12 mouse cellular contexts compared by ENCODE assay signal in the genomic region with DNA sequence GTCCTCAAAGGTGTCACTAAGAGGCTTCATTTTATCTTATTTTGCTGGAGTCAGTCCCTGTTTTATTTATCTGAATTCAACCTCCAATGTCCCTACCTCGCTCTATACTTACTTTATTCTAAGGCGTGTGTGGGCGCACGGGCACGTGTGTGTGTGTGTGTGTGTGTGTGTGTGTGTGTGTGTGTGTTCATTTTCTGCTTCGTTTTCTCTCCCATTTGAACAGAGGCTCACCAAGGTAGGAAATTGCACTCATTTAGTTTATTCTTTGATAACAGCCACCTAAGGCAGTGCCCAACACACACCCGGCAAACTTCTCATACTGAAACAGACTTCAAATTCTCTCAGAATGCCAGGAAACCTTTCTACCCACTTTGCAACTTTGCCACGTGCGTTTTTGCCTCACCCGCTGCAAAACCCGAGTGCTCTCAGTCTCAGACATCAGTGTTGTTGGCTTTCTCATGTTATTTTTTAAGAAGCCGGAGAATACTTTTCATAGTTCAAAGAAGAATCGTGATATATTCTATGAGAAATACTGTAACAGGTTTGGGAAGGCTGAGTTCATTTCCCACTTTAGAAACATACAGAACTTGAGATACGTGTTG. TPM values are rescaled to one million over a fixed set of nuclear protein-coding genes. Genes with fewer than 3 reads are reported as not detected.
DNase-seq lines count a peak whose midpoint lies in the region; ATAC-seq and TF ChIP-seq lines count a peak whose summit lies in the region.
"Had no signal": no experiment of that assay in that cellular context is flagged by ENCODE, and none has a peak within 500 bp of the region (broad histone marks: within the 10 kb centered on the region; RNA-seq: fewer than 3 reads in every experiment).

No protein-coding gene starts in this region.

- H3K4me3 ChIP-seq in heart, embryonic 15.5 days: peak overlapping the region; percentile 59; the same call in 1 of the 2 replicates
- peak overlapping the region; percentile 23; the same call in 1 of the 2 replicates for H3K4me3 ChIP-seq in spleen, adult 2 months (ENCODE audit: extremely low read depth, insufficient read depth, insufficient read length)
- no peak overlapping the region for H3K4me3 ChIP-seq in intestine, postnatal 0 days (ENCODE audit: low read depth, low read length)
- no peak overlapping the region for H3K4me3 ChIP-seq in stomach, embryonic 16.5 days (replicated peaks; ENCODE audit: low read length)
- no peak overlapping the region for H3K4me3 ChIP-seq in midbrain, embryonic 13.5 days (replicated peaks)
- H3K4me3 ChIP-seq in midbrain, embryonic 14.5 days (replicated peaks; ENCODE audit: low read depth, low read length): no peak overlapping the region

- TF ChIP-seq CTCF in spleen, adult 2 months (IDR thresholded peaks at IDR 0.05; ENCODE audit: extremely low read depth, insufficient read depth, insufficient read length, insufficient replicate concordance): no peak
- no peak for TF ChIP-seq CTCF in intestine, postnatal 0 days (IDR thresholded peaks at IDR 0.05; ENCODE audit: low read depth)

- H3K9me3 ChIP-seq in heart, embryonic 15.5 days (replicated peaks): no peaks in the 10 kb centered on the region
- H3K9me3 ChIP-seq in intestine, postnatal 0 days (ENCODE audit: control insufficient read depth): no peaks in the 10 kb centered on the region
- H3K9me3 ChIP-seq in stomach, embryonic 16.5 days (replicated peaks; ENCODE audit: control insufficient read depth, low read length): no peaks in the 10 kb centered on the region
- H3K9me3 ChIP-seq in midbrain, embryonic 13.5 days: no peaks in the 10 kb centered on the region
- no peaks in the 10 kb centered on the region for H3K9me3 ChIP-seq in midbrain, embryonic 14.5 days (ENCODE audit: control insufficient read depth, low read length)
- H3K9me3 ChIP-seq: forebrain, embryonic 13.5 days; limb, embryonic 12.5 days; neural tube, embryonic 12.5 days had no signal

- H3K4me2 ChIP-seq in heart, embryonic 15.5 days: 0 out of 2 replicates have a peak overlapping the region, but pooled peaks have one; percentile 74
- H3K4me2 ChIP-seq in intestine, postnatal 0 days (replicated peaks; ENCODE audit: low read depth): peak overlapping the region; percentile 63; the same call in 1 of the 2 replicates
- 0 out of 2 replicates have a peak overlapping the region, but pooled peaks have one; percentile 41 for H3K4me2 ChIP-seq in stomach, embryonic 16.5 days (ENCODE audit: low read depth, low read length)
- H3K4me2 ChIP-seq in midbrain, embryonic 13.5 days (replicated peaks): no peak overlapping the region
- H3K4me2 ChIP-seq in midbrain, embryonic 14.5 days (ENCODE audit: low read length): no peak overlapping the region

- H3K4me1 ChIP-seq in heart, embryonic 15.5 days (replicated peaks): 0 out of 2 replicates have a peak, but pooled peaks cover 3% of the 10 kb centered on the region
- peaks cover 17% of the 10 kb centered on the region; the same call in 1 of the 2 replicates for H3K4me1 ChIP-seq in spleen, adult 2 months (ENCODE audit: control insufficient read depth, insufficient read depth, insufficient read length)
- no peaks in the 10 kb centered on the region for H3K4me1 ChIP-seq in intestine, postnatal 0 days (replicated peaks; ENCODE audit: control insufficient read depth, insufficient read depth, low read length)
- 0 out of 2 replicates have a peak, but pooled peaks cover 4% of the 10 kb centered on the region for H3K4me1 ChIP-seq in stomach, embryonic 16.5 days (ENCODE audit: control insufficient read depth, insufficient read depth, low read length)
- H3K4me1 ChIP-seq in midbrain, embryonic 13.5 days (replicated peaks): peaks cover 4% of the 10 kb centered on the region; the same call in 1 of the 2 replicates
- no peaks in the 10 kb centered on the region for H3K4me1 ChIP-seq in midbrain, embryonic 14.5 days (ENCODE audit: control insufficient read depth, insufficient read depth, low read length)

- H3K27me3 ChIP-seq in heart, embryonic 15.5 days: no peaks in the 10 kb centered on the region
- H3K27me3 ChIP-seq in spleen, adult 2 months (ENCODE audit: control insufficient read depth, insufficient read depth, low read length): no peaks in the 10 kb centered on the region
- H3K27me3 ChIP-seq in intestine, postnatal 0 days (replicated peaks; ENCODE audit: control insufficient read depth, insufficient read depth, low read length): no peaks in the 10 kb centered on the region
- H3K27me3 ChIP-seq in stomach, embryonic 16.5 days (ENCODE audit: control insufficient read depth, insufficient read depth, low read length): no peaks in the 10 kb centered on the region
- no peaks in the 10 kb centered on the region for H3K27me3 ChIP-seq in midbrain, embryonic 13.5 days
- H3K27me3 ChIP-seq in midbrain, embryonic 14.5 days (ENCODE audit: control insufficient read depth, insufficient read depth, low read length): no peaks in the 10 kb centered on the region
- H3K27me3 ChIP-seq: forebrain, embryonic 13.5 days; limb, embryonic 12.5 days; neural tube, embryonic 12.5 days had no signal

- DNase-seq in heart, postnatal 4 days: no peak
- no peak for DNase-seq in spleen, adult 2 months (ENCODE audit: low read depth in 1 of 2, low spot score in 2 of 2)
- no peak for DNase-seq in spleen, adult 18-20 months
- no peak for DNase-seq in midbrain, embryonic 14.5 days

- no peak overlapping the region for H3K9ac ChIP-seq in heart, embryonic 15.5 days
- no peak overlapping the region for H3K9ac ChIP-seq in intestine, postnatal 0 days (ENCODE audit: low read depth, low read length)
- H3K9ac ChIP-seq in stomach, embryonic 16.5 days (ENCODE audit: low read length): no peak overlapping the region
- no peak overlapping the region for H3K9ac ChIP-seq in midbrain, embryonic 13.5 days (replicated peaks)
- H3K9ac ChIP-seq in midbrain, embryonic 14.5 days (replicated peaks; ENCODE audit: low read length): no peak overlapping the region
- H3K9ac ChIP-seq: neural tube, embryonic 12.5 days had no signal

- ATAC-seq in heart, embryonic 15.5 days (replicated peaks; ENCODE audit: insufficient number of reproducible peaks, insufficient read depth, low FRiP score, low read depth): no peak
- ATAC-seq in intestine, postnatal 0 days: no peak
- no peak for ATAC-seq in stomach, embryonic 16.5 days (ENCODE audit: insufficient read depth, low FRiP score)
- ATAC-seq in midbrain, embryonic 13.5 days: no peak
- no peak for ATAC-seq in midbrain, embryonic 14.5 days (ENCODE audit: low FRiP score, low TSS enrichment)

- WGBS in heart, embryonic 15.5 days: 77% methylated on average over 14 of the region's 14 CpGs
- 61% methylated on average over 14 of the region's 14 CpGs for WGBS in spleen, adult 2 months
- WGBS in intestine, postnatal 0 days: 78% methylated on average over 14 of the region's 14 CpGs
- WGBS in stomach, embryonic 16.5 days: 82% methylated on average over 14 of the region's 14 CpGs
- 91% methylated on average over 14 of the region's 14 CpGs for WGBS in midbrain, embryonic 13.5 days
- 87% methylated on average over 14 of the region's 14 CpGs for WGBS in midbrain, embryonic 14.5 days

- no peak overlapping the region for H3K27ac ChIP-seq in heart, embryonic 15.5 days
- H3K27ac ChIP-seq in spleen, adult 2 months (ENCODE audit: insufficient read depth, low read length): peak overlapping the region; percentile 27; the same call in 1 of the 2 replicates
- no peak overlapping the region for H3K27ac ChIP-seq in intestine, postnatal 0 days (ENCODE audit: low read depth, low read length)
- H3K27ac ChIP-seq in stomach, embryonic 16.5 days (ENCODE audit: low read length): no peak overlapping the region
- no peak overlapping the region for H3K27ac ChIP-seq in midbrain, embryonic 13.5 days
- H3K27ac ChIP-seq in midbrain, embryonic 14.5 days (replicated peaks; ENCODE audit: low read depth, low read length): no peak overlapping the region
- H3K27ac ChIP-seq: forebrain, embryonic 13.5 days; limb, embryonic 12.5 days; neural tube, embryonic 12.5 days had no signal

- TF ChIP-seq POLR2A in spleen, adult 2 months (IDR thresholded peaks at IDR 0.05; ENCODE audit: low read depth, low read length): no peak

- no peaks in the 10 kb centered on the region for H3K36me3 ChIP-seq in heart, embryonic 15.5 days
- peaks cover 6% of the 10 kb centered on the region for H3K36me3 ChIP-seq in spleen, adult 2 months (ENCODE audit: control insufficient read depth, insufficient read depth, low read length)
- H3K36me3 ChIP-seq in intestine, postnatal 0 days (ENCODE audit: control insufficient read depth, insufficient read depth): no peaks in the 10 kb centered on the region
- H3K36me3 ChIP-seq in stomach, embryonic 16.5 days (ENCODE audit: control insufficient read depth, insufficient read depth, low read length): no peaks in the 10 kb centered on the region
- no peaks in the 10 kb centered on the region for H3K36me3 ChIP-seq in midbrain, embryonic 13.5 days
- H3K36me3 ChIP-seq in midbrain, embryonic 14.5 days (ENCODE audit: control insufficient read depth, insufficient read depth, low read length): no peaks in the 10 kb centered on the region
- H3K36me3 ChIP-seq: limb, embryonic 12.5 days; neural tube, embryonic 12.5 days had no signal

RNA-seq across cellular contexts. Expression of a gene that starts 1.3 kb away (rescaled TPM):
- 1.8 and 3.0 TPM in 2 replicates for polyA plus RNA-seq in heart, embryonic 15.5 days (2015; fragmentation: Nextera tagmentation; extraction: Ambion mirVana)
- total RNA-seq in heart, postnatal 4 days (2021): 1 to 10 TPM; 5.8 to 9.1 TPM
- 33.8 and 40.9 TPM in 2 replicates for polyA plus RNA-seq in spleen, adult 2 months (2012; rRNA removed)
- polyA plus RNA-seq in intestine, postnatal 0 days (2015; fragmentation: Nextera tagmentation; extraction: Ambion mirVana): 7.3 and 7.6 TPM in 2 replicates
- polyA plus RNA-seq in stomach, embryonic 16.5 days (2015; fragmentation: Nextera tagmentation; extraction: Ambion mirVana): 1.7 and 2.3 TPM in 2 replicates
- polyA plus RNA-seq in midbrain, embryonic 13.5 days (2015; fragmentation: Nextera tagmentation; extraction: Ambion mirVana): 0.76 and 1.1 TPM in 2 replicates
- 0.34 and 3.2 TPM in 2 replicates for polyA plus RNA-seq in midbrain, embryonic 14.5 days (2014; fragmentation: Nextera tagmentation; extraction: Ambion mirVana)

RNA-seq across cellular contexts. Expression of a gene that starts 31.0 kb away (rescaled TPM):
- 3.5 and 5.9 TPM in 2 replicates for polyA plus RNA-seq in heart, embryonic 15.5 days (2015; fragmentation: Nextera tagmentation; extraction: Ambion mirVana)
- 1 to 10 TPM; 5.3 to 5.6 TPM for total RNA-seq in heart, postnatal 4 days (2021)
- 2.8 and 2.9 TPM in 2 replicates for polyA plus RNA-seq in spleen, adult 2 months (2012; rRNA removed)
- polyA plus RNA-seq in intestine, postnatal 0 days (2015; fragmentation: Nextera tagmentation; extraction: Ambion mirVana): 11.4 and 12.6 TPM in 2 replicates
- 4.7 and 5.0 TPM in 2 replicates for polyA plus RNA-seq in stomach, embryonic 16.5 days (2015; fragmentation: Nextera tagmentation; extraction: Ambion mirVana)
- polyA plus RNA-seq in midbrain, embryonic 13.5 days (2015; fragmentation: Nextera tagmentation; extraction: Ambion mirVana): 1.2 and 1.3 TPM in 2 replicates
- polyA plus RNA-seq in midbrain, embryonic 14.5 days (2014; fragmentation: Nextera tagmentation; extraction: Ambion mirVana): 0.78 and 2.9 TPM in 2 replicates

RNA-seq across cellular contexts. Expression of a gene that starts 33.5 kb away (rescaled TPM):
- polyA plus RNA-seq in heart, embryonic 15.5 days (2015; fragmentation: Nextera tagmentation; extraction: Ambion mirVana): not detected in 2 replicates
- under 1 TPM in 1 of 2 experiments, not detected in 1; 0.09 TPM for total RNA-seq in heart, postnatal 4 days (2021)
- polyA plus RNA-seq in spleen, adult 2 months (2012; rRNA removed): 0.06 TPM in 2 replicates
- polyA plus RNA-seq in intestine, postnatal 0 days (2015; fragmentation: Nextera tagmentation; extraction: Ambion mirVana): 0.93 and 1.0 TPM in 2 replicates
- polyA plus RNA-seq in stomach, embryonic 16.5 days (2015; fragmentation: Nextera tagmentation; extraction: Ambion mirVana): 0.12 TPM in 1 of 2 replicates, not detected in the other
- not detected in 2 replicates for polyA plus RNA-seq in midbrain, embryonic 13.5 days (2015; fragmentation: Nextera tagmentation; extraction: Ambion mirVana)
- not detected in 2 replicates for polyA plus RNA-seq in midbrain, embryonic 14.5 days (2014; fragmentation: Nextera tagmentation; extraction: Ambion mirVana)
- total RNA-seq: layer of hippocampus, postnatal 10 days had no signal
- polyA plus RNA-seq: forebrain, embryonic 13.5 days; limb, embryonic 12.5 days; neural tube, embryonic 12.5 days had no signal

RNA-seq across cellular contexts. Expression of a gene that starts 59.3 kb away (rescaled TPM):
- 2.2 and 3.4 TPM in 2 replicates for polyA plus RNA-seq in heart, embryonic 15.5 days (2015; fragmentation: Nextera tagmentation; extraction: Ambion mirVana)
- 1 to 10 TPM; 4.5 to 5.5 TPM for total RNA-seq in heart, postnatal 4 days (2021)
- polyA plus RNA-seq in spleen, adult 2 months (2012; rRNA removed): 8.6 and 12.4 TPM in 2 replicates
- polyA plus RNA-seq in intestine, postnatal 0 days (2015; fragmentation: Nextera tagmentation; extraction: Ambion mirVana): 4.4 and 5.0 TPM in 2 replicates
- 4.1 TPM in 2 replicates for polyA plus RNA-seq in stomach, embryonic 16.5 days (2015; fragmentation: Nextera tagmentation; extraction: Ambion mirVana)
- 0.23 and 0.30 TPM in 2 replicates for polyA plus RNA-seq in midbrain, embryonic 13.5 days (2015; fragmentation: Nextera tagmentation; extraction: Ambion mirVana)
- 0.16 and 2.5 TPM in 2 replicates for polyA plus RNA-seq in midbrain, embryonic 14.5 days (2014; fragmentation: Nextera tagmentation; extraction: Ambion mirVana)

Comparison
In these comparisons a context has a peak if more than half of its experiments do, and no peak if none do; other contexts are left out.
1. H3K4me2 ChIP-seq: peak in heart, embryonic 15.5 days (single experiment), intestine, postnatal 0 days (single experiment) and stomach, embryonic 16.5 days (single experiment); none in midbrain, embryonic 13.5 days (single experiment) and midbrain, embryonic 14.5 days (single experiment).
2. H3K4me3 ChIP-seq: peak in heart, embryonic 15.5 days (single experiment) and spleen, adult 2 months (single experiment); none in intestine, postnatal 0 days (single experiment), stomach, embryonic 16.5 days (single experiment), midbrain, embryonic 13.5 days (single experiment) and midbrain, embryonic 14.5 days (single experiment).